Mouse (Mus musculus): ENCODE results near the gene Tmem38b. TPM values are rescaled to one million over a fixed set of nuclear protein-coding genes. Genes with fewer than 3 reads are reported as not detected.

Tmem38b gene
- polyA plus RNA-seq, 1 experiment from 2014 or later = 4.5 TPM

DNA sequence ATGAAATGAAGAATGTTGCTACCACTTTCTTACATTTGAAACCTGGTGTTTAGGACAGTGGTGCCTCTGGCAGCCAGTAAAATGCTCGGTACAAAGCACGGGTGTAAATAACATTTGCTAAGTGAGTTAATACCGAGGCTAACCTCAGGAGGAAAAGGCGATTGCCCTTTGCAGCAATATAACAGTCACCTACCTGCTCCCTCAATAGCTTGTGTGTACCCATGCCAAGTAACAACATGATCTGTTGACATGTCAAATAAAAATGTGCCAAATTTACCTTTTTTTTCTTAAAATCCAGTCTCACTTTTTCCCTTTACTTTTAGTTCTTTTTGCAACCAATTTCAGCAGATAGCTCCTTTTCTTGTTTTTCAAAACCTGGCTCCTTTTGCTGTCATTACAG lies 1.0 kb upstream of the Tmem38b start:
- 69% methylated on average over 4 of the region's 4 CpGs for WGBS
- H3K4me1 ChIP-seq (replicated peaks; ENCODE audit: control insufficient read depth, insufficient read depth, low read length) = no peaks in the 10 kb centered on the region
- no peaks in the 10 kb centered on the region for H3K9me3 ChIP-seq (ENCODE audit: control insufficient read depth, low read length)
- H3K27ac ChIP-seq (ENCODE audit: low read depth, low read length) = no peak overlapping the region
- no peak overlapping the region for H3K9ac ChIP-seq (ENCODE audit: low read depth, low read length)
- ATAC-seq (replicated peaks; ENCODE audit: low FRiP score) = no peak
- H3K4me3 ChIP-seq (ENCODE audit: low read depth, low read length) = no peak overlapping the region
- no peaks in the 10 kb centered on the region for H3K36me3 ChIP-seq (ENCODE audit: control insufficient read depth, insufficient read depth, low read length)
- no peaks in the 10 kb centered on the region for H3K27me3 ChIP-seq (replicated peaks; ENCODE audit: control insufficient read depth, insufficient read depth, low read length)
- H3K4me2 ChIP-seq = no peak overlapping the region
- no peak for DNase-seq (ENCODE audit: low spot score)

- H3K27ac ChIP-seq (ENCODE audit: low read depth, low read length) = no peak overlapping the region
- no peaks in the 10 kb centered on the region for H3K36me3 ChIP-seq (ENCODE audit: control insufficient read depth, insufficient read depth, low read length)
- peak overlapping the region; percentile 66 for H3K4me3 ChIP-seq (ENCODE audit: low read depth, low read length)
- H3K9ac ChIP-seq (ENCODE audit: low read depth, low read length) = peak overlapping the region; percentile 63
- H3K27me3 ChIP-seq (replicated peaks; ENCODE audit: control insufficient read depth, insufficient read depth, low read length) = no peaks in the 10 kb centered on the region
- no peak for DNase-seq (ENCODE audit: low spot score)
- peak overlapping the region; percentile 69 for H3K4me2 ChIP-seq
- H3K9me3 ChIP-seq (ENCODE audit: control insufficient read depth, low read length) = no peaks in the 10 kb centered on the region
- H3K4me1 ChIP-seq (replicated peaks; ENCODE audit: control insufficient read depth, insufficient read depth, low read length) = no peaks in the 10 kb centered on the region
- WGBS = 8% methylated on average over 11 of the region's 11 CpGs
- ATAC-seq (replicated peaks; ENCODE audit: low FRiP score) = no peak
Observed at GRCm38 (mm10) chr4:53826641-53827248, 900 bp downstream of the Tmem38b start.

DNA sequence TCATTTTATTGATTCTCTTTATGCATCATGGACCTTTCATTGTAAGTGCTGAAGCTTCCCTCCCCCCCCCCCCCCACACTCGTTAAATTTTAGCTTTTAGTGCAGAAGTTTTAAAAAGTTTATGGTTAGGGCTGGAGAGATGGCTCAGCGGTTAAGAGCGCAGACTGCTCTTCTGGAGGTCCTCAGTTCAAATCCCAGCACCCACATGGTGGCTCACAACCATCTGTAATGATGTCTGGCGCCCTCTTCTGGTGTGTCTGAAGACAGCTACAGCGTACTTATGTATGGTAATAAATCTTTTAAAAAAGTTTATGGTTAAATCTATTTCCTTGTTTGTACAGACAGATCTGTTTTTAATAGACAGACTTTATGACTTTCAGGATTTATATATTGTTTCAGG lies 2.0 kb downstream of the Tmem38b start:
- ATAC-seq (replicated peaks; ENCODE audit: low FRiP score) (no peak), DNase-seq (ENCODE audit: low spot score) (no peak)
- Histone ChIP-seq H3K4me2 (no peak overlapping the region), H3K9ac (ENCODE audit: low read depth, low read length) (no peak overlapping the region), H3K27ac (ENCODE audit: low read depth, low read length) (no peak overlapping the region), H3K9me3 (ENCODE audit: control insufficient read depth, low read length) (no peaks in the 10 kb centered on the region), H3K4me1 (replicated peaks; ENCODE audit: control insufficient read depth, insufficient read depth, low read length) (0 out of 2 replicates have a peak, but pooled peaks cover 2% of the 10 kb centered on the region), H3K36me3 (ENCODE audit: control insufficient read depth, insufficient read depth, low read length) (no peaks in the 10 kb centered on the region), H3K4me3 (ENCODE audit: low read depth, low read length) (no peak overlapping the region), H3K27me3 (replicated peaks; ENCODE audit: control insufficient read depth, insufficient read depth, low read length) (no peaks in the 10 kb centered on the region)
- 85% methylated on average over 5 of the region's 5 CpGs for WGBS

DNA sequence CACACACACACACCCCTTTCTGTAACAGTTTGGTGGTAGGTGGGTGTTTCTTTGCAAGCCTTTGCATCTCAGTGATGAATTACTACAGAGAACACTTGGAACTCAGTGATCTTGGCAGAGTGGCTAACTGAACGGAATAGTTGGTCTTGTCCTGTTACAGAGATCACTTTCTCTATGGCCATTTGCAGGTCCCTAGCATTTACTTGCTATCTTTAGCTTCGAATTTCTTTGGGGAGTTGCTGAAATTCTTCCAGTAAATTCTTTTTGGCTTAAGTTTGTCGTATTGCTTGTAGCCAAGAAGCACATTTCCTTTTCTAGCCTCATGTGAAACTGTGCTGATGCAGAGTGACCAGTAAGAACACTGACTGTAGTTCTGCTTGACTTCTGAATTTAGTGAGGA lies 3.1 kb downstream of the Tmem38b start:
- no peaks in the 10 kb centered on the region for H3K27me3 ChIP-seq (replicated peaks; ENCODE audit: control insufficient read depth, insufficient read depth, low read length)
- no peak overlapping the region for H3K9ac ChIP-seq (ENCODE audit: low read depth, low read length)
- 78% methylated on average over 3 of the region's 3 CpGs for WGBS
- DNase-seq (ENCODE audit: low spot score) (no peak), ATAC-seq (replicated peaks; ENCODE audit: low FRiP score) (no peak)
- 0 out of 2 replicates have a peak, but pooled peaks cover 2% of the 10 kb centered on the region for H3K4me1 ChIP-seq (replicated peaks; ENCODE audit: control insufficient read depth, insufficient read depth, low read length)
- no peaks in the 10 kb centered on the region for H3K36me3 ChIP-seq (ENCODE audit: control insufficient read depth, insufficient read depth, low read length)
- no peak overlapping the region for H3K4me2 ChIP-seq
- no peak overlapping the region for H3K4me3 ChIP-seq (ENCODE audit: low read depth, low read length)
- H3K27ac ChIP-seq (ENCODE audit: low read depth, low read length) = no peak overlapping the region
- no peaks in the 10 kb centered on the region for H3K9me3 ChIP-seq (ENCODE audit: control insufficient read depth, low read length)

GRCm38 (mm10) chr4:53830016-53830415 lies 4.2 kb downstream of the Tmem38b start:
- ATAC-seq (replicated peaks; ENCODE audit: low FRiP score) = no peak
- Histone ChIP-seq H3K9ac (ENCODE audit: low read depth, low read length) (no peak overlapping the region), H3K4me3 (ENCODE audit: low read depth, low read length) (no peak overlapping the region), H3K27ac (ENCODE audit: low read depth, low read length) (no peak overlapping the region), H3K4me2 (no peak overlapping the region), H3K9me3 (ENCODE audit: control insufficient read depth, low read length) (no peaks in the 10 kb centered on the region), H3K4me1 (replicated peaks; ENCODE audit: control insufficient read depth, insufficient read depth, low read length) (0 out of 2 replicates have a peak, but pooled peaks cover 2% of the 10 kb centered on the region), H3K36me3 (ENCODE audit: control insufficient read depth, insufficient read depth, low read length) (no peaks in the 10 kb centered on the region), H3K27me3 (replicated peaks; ENCODE audit: control insufficient read depth, insufficient read depth, low read length) (no peaks in the 10 kb centered on the region)
- no peak for DNase-seq (ENCODE audit: low spot score)
- WGBS = 86% methylated on average over 4 of the region's 4 CpGs

- no peak overlapping the region for H3K4me2 ChIP-seq
- DNase-seq (ENCODE audit: low spot score) (no peak), ATAC-seq (replicated peaks; ENCODE audit: low FRiP score) (no peak)
- no peak overlapping the region for H3K9ac ChIP-seq (ENCODE audit: low read depth, low read length)
- H3K4me1 ChIP-seq (replicated peaks; ENCODE audit: control insufficient read depth, insufficient read depth, low read length) = 0 out of 2 replicates have a peak, but pooled peaks cover 2% of the 10 kb centered on the region
- H3K27me3 ChIP-seq (replicated peaks; ENCODE audit: control insufficient read depth, insufficient read depth, low read length) = no peaks in the 10 kb centered on the region
- H3K4me3 ChIP-seq (ENCODE audit: low read depth, low read length) = no peak overlapping the region
- no peaks in the 10 kb centered on the region for H3K36me3 ChIP-seq (ENCODE audit: control insufficient read depth, insufficient read depth, low read length)
- no peak overlapping the region for H3K27ac ChIP-seq (ENCODE audit: low read depth, low read length)
- no peaks in the 10 kb centered on the region for H3K9me3 ChIP-seq (ENCODE audit: control insufficient read depth, low read length)
- WGBS = 72% methylated on average over 2 of the region's 2 CpGs
Observed at GRCm38 (mm10) chr4:53830579-53830978, 4.7 kb downstream of the Tmem38b start.

- ATAC-seq (replicated peaks; ENCODE audit: low FRiP score) (no peak), DNase-seq (ENCODE audit: low spot score) (no peak)
- WGBS = 40% methylated on average over 3 of the region's 3 CpGs
- Histone ChIP-seq H3K36me3 (ENCODE audit: control insufficient read depth, insufficient read depth, low read length) (no peaks in the 10 kb centered on the region), H3K27ac (ENCODE audit: low read depth, low read length) (no peak overlapping the region), H3K27me3 (replicated peaks; ENCODE audit: control insufficient read depth, insufficient read depth, low read length) (no peaks in the 10 kb centered on the region), H3K4me3 (ENCODE audit: low read depth, low read length) (no peak overlapping the region), H3K4me2 (no peak overlapping the region), H3K4me1 (replicated peaks; ENCODE audit: control insufficient read depth, insufficient read depth, low read length) (0 out of 2 replicates have a peak, but pooled peaks cover 2% of the 10 kb centered on the region), H3K9me3 (ENCODE audit: control insufficient read depth, low read length) (no peaks in the 10 kb centered on the region), H3K9ac (ENCODE audit: low read depth, low read length) (no peak overlapping the region)
Observed at GRCm38 (mm10) chr4:53832321-53832720, 6.5 kb downstream of the Tmem38b start.

DNA sequence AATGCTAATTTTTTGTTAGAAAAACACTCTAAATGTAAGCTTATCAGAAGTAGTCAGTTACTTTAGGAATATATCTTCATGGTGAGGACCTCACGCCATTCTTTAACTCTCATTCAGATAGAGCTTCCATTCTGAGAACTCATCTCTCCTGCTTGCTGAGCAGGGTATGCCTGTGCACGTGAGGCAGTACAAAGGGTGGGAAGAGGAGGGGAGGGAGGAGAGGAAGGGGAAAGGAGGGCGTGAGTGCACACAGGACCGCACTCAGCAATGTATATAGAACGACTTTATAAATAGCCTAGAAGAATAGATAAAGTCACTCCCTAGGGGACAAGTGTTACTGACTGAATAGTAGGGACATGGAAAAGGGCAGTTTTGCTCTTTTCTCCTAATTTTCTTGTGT lies 11.1 kb downstream of the Tmem38b start:
- Histone ChIP-seq H3K9ac (ENCODE audit: low read depth, low read length) (no peak overlapping the region), H3K4me3 (ENCODE audit: low read depth, low read length) (no peak overlapping the region), H3K4me2 (no peak overlapping the region), H3K27ac (ENCODE audit: low read depth, low read length) (no peak overlapping the region), H3K27me3 (replicated peaks; ENCODE audit: control insufficient read depth, insufficient read depth, low read length) (no peaks in the 10 kb centered on the region), H3K4me1 (replicated peaks; ENCODE audit: control insufficient read depth, insufficient read depth, low read length) (0 out of 2 replicates have a peak, but pooled peaks cover 2% of the 10 kb centered on the region), H3K36me3 (ENCODE audit: control insufficient read depth, insufficient read depth, low read length) (no peaks in the 10 kb centered on the region), H3K9me3 (ENCODE audit: control insufficient read depth, low read length) (no peaks in the 10 kb centered on the region)
- 37% methylated on average over 5 of the region's 5 CpGs for WGBS
- ATAC-seq (replicated peaks; ENCODE audit: low FRiP score) = no peak
- no peak for DNase-seq (ENCODE audit: low spot score)

GRCm38 (mm10) chr4:53840158-53840870 lies 14.5 kb downstream of the Tmem38b start:
- H3K9me3 ChIP-seq (ENCODE audit: control insufficient read depth, low read length) = no peaks in the 10 kb centered on the region
- 85% methylated on average over 15 of the region's 15 CpGs for WGBS
- H3K27ac ChIP-seq (ENCODE audit: low read depth, low read length) = no peak overlapping the region
- no peak for ATAC-seq (replicated peaks; ENCODE audit: low FRiP score)
- no peaks in the 10 kb centered on the region for H3K27me3 ChIP-seq (replicated peaks; ENCODE audit: control insufficient read depth, insufficient read depth, low read length)
- no peak for DNase-seq (ENCODE audit: low spot score)
- no peaks in the 10 kb centered on the region for H3K4me1 ChIP-seq (replicated peaks; ENCODE audit: control insufficient read depth, insufficient read depth, low read length)
- H3K4me2 ChIP-seq = no peak overlapping the region
- no peaks in the 10 kb centered on the region for H3K36me3 ChIP-seq (ENCODE audit: control insufficient read depth, insufficient read depth, low read length)
- H3K4me3 ChIP-seq (ENCODE audit: low read depth, low read length) = no peak overlapping the region
- no peak overlapping the region for H3K9ac ChIP-seq (ENCODE audit: low read depth, low read length)
